Mouse (Mus musculus) adrenal gland (tissue): ENCODE results near the gene Rnf216.

Experiments used
- intact Hi-C: fragments of 180-260 bp; cut with DNase I; formaldehyde crosslinking; loops from one replicate; pipeline ENCODE4 v1.15.1; 2025

Gene Rnf216

DNA sequence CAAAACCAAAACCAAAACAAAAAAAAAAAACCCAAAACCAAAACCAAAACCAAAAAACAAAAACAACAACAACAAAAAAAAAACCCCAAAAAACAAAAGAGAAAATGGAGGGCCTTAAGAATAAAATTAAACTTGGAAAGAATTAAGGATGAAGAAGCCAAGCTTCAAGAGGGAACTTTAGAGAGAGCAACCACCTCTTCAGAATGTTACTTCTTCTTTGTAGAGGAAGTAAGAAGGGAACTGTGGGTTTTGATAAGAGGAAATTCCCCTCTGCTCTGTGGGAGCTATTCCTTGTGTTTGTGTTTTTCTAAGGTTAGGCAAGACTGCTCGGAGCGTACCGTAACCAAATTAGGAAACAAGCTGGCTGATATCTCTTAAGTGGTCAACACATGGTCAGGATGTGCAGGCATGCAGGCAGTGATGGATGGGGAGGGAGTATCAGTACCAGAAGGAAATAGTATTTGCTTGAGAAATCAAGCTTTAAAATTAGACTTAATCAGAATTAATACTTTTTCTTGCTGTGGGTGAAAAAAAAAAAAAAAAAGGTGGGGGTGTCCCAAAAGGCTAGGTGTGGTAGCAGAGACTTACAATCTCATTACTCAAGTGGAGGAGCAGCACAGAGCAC, 57.2 kb downstream of the Rnf216 start:
- intact Hi-C loops: no loop called here

DNA sequence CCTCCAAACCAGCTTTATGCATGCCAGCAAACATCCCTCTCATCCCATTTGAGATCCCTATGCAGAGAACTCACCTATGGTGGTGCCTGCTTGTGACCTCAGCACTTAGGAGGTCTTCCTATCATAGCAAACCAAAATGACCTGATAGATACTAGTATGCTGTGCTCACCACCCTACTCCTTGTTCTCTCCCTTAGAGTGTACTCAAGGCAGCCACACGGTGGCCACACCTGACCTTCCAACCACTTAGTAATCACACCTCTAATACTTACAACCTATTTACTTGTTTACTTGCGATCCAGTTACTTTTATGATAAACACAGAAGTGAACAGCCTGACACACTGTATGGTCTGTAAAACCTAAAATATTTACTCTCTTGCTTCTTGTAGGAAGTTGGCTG, 58.1 kb downstream of the Rnf216 start:
- intact Hi-C loops: no loop called here

GRCm38 (mm10) chr5:143053132-143053972, 59.4 kb downstream of the Rnf216 start:
- intact Hi-C loops: no loop called here

DNA sequence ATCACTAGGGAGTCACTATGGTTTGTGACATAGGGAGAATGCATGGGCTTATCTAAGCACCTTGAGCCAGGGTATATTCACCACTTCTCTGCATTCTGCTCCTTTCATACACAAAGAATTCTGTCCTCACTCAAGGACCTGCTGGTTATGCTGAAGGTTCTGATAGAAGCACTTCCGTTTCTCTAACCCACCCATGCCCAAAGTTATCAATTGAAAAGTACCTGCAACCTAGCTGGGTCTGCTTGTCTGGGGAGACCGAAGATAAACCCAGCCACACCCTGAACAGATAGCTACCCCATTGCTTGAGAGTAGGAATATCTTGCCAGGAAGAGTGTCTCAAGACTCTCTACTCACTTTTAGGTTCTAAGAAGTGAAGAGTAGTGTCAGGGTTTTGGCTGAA, 60.1 kb downstream of the Rnf216 start:
- intact Hi-C loops: no loop called here

GRCm38 (mm10) chr5:143051851-143052250, 60.9 kb downstream of the Rnf216 start:
- intact Hi-C loops: no loop called here

GRCm38 (mm10) chr5:143050273-143050672, 62.5 kb downstream of the Rnf216 start:
- intact Hi-C loops: no loop called here

GRCm38 (mm10) chr5:143049746-143050145, 63.0 kb downstream of the Rnf216 start:
- intact Hi-C loops: no loop called here

DNA sequence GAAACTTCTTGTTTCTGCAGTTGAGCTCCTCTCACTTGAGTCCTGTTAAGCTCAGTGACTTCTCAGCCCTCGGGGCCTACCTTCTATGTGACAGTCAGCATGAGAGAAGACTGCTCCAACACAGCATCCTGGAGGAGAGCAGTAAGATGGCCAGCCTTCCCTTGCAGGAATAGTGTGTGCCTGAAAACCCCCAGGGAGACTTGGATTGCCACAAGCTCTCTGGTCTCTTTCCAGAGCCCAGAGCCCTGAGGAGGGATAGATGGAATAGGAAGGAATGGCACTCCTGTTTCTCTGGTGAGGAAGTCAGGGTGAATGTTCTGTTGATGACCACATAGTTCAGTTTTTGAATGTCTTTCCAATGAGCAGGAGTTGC, 63.8 kb downstream of the Rnf216 start:
- intact Hi-C loops: no loop called here

DNA sequence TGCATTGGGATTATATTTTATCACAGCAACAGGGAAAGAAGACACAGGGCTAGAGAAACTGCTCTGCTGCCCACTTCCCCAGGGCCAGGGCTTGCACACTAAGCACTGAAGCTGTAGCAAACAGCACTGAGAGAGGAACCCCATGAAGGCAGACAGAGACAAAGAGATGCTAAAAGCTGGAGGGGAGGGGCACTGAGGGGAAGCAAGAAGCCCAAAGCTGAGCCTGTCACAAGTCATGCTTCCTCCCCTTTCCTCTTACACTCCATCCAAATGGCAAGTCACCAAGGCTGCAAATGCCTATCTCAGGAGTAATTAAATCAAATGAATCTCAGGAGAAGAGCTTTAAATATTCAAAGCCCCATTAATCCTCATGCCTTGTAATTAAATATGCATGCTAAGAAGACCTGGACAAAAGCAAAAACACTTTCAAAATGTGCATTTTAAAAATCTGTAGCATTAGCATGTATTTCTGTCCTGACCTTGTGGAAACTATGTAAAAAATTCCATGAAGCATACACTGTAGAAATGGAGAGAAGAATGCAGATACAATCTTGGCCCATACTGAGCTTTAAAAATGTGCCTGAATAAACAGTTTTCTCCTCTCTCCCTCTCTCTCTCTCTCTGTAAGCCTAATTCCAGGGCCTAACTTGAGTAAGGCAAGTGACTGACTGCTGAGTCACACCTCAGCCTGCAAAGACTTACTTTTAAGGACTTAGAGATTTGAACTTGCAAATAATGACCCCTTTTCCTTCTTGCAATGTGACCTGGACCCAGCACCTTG, 64.4 kb downstream of the Rnf216 start:
- intact Hi-C loops: no loop called here

GRCm38 (mm10) chr5:143047586-143047985, 65.2 kb downstream of the Rnf216 start:
- intact Hi-C loops: no loop called here

DNA sequence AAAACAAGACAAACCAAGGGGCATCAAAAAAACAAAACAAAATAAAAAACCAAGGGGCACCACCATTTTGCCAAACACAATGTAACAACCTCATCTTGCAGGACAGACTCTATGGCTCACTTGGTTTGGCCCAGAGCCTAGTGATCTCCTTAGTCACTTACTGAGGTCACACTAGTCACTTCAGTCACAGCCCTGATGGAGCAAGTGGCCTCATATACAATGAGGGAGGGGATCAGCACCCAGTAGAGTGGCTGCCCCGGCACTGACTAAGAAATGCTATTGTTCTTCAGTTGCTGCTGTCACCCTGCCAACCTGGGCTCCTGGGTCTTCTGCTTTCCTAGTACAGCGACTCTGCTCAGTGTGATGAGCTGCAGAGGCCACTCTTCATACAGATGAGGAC, 68.9 kb downstream of the Rnf216 start:
- intact Hi-C loops: no loop called here

DNA sequence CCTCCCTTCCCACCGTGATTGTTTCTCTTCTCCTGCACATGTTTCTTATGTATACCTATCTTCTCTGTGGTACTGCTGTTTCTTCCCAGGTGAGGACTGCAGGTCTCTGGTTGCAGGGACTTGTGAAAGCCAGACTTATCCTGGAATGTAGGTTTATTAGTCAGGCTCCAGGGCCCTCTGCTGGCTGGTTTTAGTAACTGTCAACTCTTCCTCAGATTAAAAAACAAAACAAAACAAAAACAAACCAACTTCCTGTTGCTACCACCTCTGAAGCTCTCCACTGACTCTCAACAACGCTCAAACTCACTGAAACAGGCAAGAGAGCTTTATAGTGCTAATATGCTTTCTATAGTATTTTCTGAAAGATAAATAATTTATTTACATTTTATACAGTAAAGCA, 69.5 kb downstream of the Rnf216 start:
- intact Hi-C loops: no loop called here

DNA sequence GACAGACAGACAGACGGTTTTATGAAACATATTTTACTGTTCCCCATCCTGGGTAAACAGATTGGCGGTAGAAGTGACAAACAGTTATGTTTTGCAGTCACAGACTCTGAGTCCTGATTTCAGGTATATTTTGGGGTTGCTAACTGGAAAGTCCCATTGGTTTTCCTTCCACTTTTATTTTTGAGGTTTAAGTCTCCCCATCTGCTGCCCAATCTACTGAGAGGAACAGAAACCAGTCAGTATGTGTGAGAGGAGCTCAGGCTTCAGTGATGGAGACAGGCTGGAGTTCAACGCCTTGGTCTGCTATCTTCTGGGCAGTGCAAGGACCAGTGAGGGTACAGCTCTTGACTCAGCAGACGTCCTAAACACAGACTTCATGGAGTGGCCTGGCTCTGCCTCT, 74.0 kb downstream of the Rnf216 start:
- intact Hi-C loops: loop anchor here (2.0 kb wide), 1 partner anchor 102 kb away; no protein-coding TSS in a partner anchor

GRCm38 (mm10) chr5:143037201-143037600, 75.6 kb downstream of the Rnf216 start:
- intact Hi-C loops: no loop called here

DNA sequence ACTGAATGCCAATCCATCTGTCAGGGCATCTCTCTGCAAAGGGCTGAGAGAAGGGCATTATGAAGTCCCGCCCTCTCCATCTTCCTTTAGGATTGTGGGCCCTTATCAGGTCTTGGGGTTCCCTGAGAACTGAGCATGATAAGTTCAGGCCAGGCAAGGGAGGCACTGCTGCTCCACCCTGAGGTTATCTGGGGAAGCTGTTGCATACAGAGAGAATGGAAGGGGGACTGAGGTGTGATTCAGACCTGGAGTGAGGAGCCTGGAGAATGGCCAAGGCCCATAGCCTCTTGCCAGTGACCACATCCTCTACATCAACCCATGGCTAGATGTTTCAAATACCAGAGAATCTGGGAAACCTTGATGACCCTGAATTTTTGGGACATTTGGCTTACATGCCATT, 76.7 kb downstream of the Rnf216 start:
- intact Hi-C loops: no loop called here

DNA sequence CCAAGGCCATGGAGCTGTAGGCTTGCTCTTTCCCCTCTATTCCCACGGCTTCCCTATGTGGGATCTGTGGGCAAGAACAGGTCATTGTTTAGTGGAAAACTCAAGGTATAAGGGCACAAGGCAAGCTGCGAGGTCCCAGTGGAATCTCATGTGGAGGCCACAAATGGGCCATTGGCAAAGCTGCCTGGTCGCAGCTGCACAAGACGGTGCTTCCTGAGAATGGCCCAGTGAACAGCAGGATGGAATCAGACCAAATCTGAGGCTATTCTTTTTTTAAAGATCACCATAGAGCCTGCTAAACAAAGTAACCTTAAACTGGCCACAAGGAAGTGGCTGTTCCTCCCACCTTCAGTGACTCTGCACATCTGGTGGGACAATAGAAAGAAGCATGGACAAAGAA, 77.5 kb downstream of the Rnf216 start:
- intact Hi-C loops: no loop called here

DNA sequence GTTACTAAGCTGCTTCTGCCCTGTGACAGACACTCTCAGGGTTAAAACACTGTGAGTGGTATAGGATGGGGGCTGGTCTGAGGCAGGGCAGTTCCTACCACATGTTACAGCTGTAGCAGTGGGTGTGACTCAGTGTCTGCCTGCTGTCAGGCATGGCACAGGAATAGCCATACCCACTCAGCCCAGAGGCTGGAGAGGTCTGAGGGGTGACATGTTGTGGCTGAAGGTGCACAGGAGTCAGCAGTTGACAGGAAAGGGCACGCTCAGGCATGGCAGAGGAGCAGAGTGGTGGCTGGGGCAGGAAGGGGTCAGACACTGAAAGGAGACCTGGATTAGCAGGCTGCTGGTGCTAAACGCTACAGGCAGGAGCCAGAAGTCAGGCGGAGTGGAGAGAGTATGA, 78.7 kb downstream of the Rnf216 start:
- intact Hi-C loops: loop anchor here (5.0 kb wide), 1 partner anchor 33 kb away; no protein-coding TSS in a partner anchor

DNA sequence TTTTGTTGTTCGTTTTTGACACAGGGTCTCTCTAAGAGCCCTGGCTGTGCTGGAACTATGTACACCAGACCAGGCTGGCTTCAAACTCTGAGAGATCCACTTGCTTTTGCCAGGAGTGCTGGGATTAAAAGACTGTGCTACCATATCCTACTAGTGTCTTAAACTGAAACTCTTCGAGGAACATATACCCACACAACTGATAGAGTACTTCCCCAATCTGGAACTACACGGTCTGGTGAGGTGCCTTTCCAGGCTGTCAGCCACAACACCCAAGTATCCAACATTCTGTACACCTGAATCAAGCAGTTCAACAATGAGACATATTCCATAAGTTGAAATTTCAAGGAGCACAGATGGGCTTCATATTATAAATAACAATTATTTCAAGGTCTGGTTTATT, 79.5 kb downstream of the Rnf216 start:
- intact Hi-C loops: loop anchor here (5.0 kb wide), 1 partner anchor 34 kb away; no protein-coding TSS in a partner anchor

DNA sequence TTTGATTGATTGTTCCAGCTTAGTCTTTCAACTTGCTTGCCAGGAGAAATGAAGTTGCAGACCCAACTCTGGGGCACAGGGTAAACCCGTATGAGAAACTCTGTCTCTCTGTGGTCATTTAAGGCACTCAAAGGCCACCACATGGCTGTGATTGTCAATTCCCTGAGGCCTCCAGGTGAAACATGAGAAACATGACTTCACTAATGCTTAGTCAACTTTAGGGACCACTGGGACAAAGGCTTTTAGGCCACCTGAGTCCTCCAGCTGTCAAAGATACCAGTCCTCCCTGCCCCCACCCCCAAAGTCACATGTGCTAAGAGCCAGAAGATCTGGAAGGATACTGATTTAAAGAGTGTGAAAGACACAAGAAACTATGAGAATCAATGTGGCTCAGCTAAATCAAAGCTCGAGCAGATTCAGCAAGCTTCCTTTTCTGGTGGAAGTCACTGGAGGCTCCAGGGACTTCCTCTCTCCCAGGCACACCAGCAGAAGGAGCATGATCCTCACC, 80.1 kb downstream of the Rnf216 start:
- intact Hi-C loops: loop anchor here (5.0 kb wide), 1 partner anchor 35 kb away; no protein-coding TSS in a partner anchor

DNA sequence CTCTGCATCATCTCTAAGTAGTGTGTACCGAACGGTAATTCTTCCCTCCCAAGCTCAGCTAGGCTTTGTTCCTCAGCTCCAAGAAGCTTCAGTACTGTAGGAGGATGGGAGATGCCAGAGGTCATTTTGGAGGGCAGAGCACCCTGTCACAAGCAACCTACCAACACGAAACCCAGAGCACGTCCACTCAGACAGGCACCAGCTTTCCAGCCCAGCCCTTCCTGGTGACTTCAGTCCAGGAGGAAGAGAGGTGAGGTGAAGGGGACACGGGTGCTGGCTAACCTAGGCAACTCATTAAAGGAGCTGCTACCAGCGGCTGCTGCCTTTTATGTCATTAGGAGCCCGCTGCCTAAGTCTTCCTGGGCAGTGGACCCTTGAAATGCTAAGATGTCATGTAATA, 81.1 kb downstream of the Rnf216 start:
- intact Hi-C loops: loop anchor here (5.0 kb wide), 1 partner anchor 36 kb away; no protein-coding TSS in a partner anchor

DNA sequence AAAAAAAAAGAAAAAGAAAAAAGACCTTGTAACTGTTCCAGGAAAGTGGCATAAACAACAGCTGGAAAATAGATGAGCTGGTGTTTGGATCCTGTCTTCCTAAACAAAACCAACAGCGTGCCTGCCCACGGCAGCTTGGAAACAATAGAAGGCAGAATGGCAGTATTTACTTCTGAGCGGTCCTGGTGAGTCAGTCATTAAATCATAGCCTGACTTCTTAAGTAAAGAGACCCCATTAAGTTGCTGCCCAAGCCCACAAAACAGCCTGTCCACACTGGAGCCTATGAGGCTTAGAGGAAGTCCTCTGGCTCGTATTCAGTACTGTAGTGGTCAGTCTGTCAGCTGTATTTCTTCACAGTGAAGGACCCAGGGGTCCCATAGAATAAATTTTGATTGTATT, 81.6 kb downstream of the Rnf216 start:
- intact Hi-C loops: loop anchor here (5.0 kb wide), 1 partner anchor 36 kb away; no protein-coding TSS in a partner anchor

GRCm38 (mm10) chr5:143023887-143024286, 88.9 kb downstream of the Rnf216 start:
- intact Hi-C loops: no loop called here
